Mouse (Mus musculus) CH12.LX (cell line): ENCODE results near the gene Pfas.

Experiments
- BHLHE40 ChIP-seq: IDR thresholded peaks from 2 replicates; pipeline ENCODE4 v1.6.1; 2011; ENCODE audit warnings: mild to moderate bottlenecking, low read depth, low read length, improper control_type of control experiment
- CTCF ChIP-seq, 2 experiments: IDR thresholded peaks in 1 of 2; conservative IDR thresholded peaks in 1 of 2; 2 replicates each; pipeline ENCODE4 v1.5.1; 2011 to 2012; ENCODE audit warnings: low read depth in 2 of 2, low read length in 2 of 2, improper control_type of control experiment in 1 of 2, inconsistent platforms in 1 of 2, mild to moderate bottlenecking in 1 of 2, moderate library complexity in 1 of 2
- EP300 ChIP-seq: IDR thresholded peaks from 2 replicates; pipeline ENCODE4 v1.6.1; 2011; ENCODE audit warnings: low read length, improper control_type of control experiment
- HCFC1 ChIP-seq: IDR thresholded peaks from 2 replicates; pipeline ENCODE4 v1.6.1; 2012; ENCODE audit warnings: low read depth, mild to moderate bottlenecking, inconsistent platforms, low read length, improper control_type of control experiment
- MXI1 ChIP-seq: IDR thresholded peaks from 2 replicates; pipeline ENCODE4 v1.6.1; 2011; ENCODE audit warnings: mild to moderate bottlenecking, low read depth, low read length, improper control_type of control experiment
- POLR2A ChIP-seq: IDR thresholded peaks from 2 replicates; pipeline ENCODE4 v1.6.1; 2011; ENCODE audit warnings: low read depth, mild to moderate bottlenecking, improper control_type of control experiment, low read length
- POLR2AphosphoS2 ChIP-seq: IDR thresholded peaks from 2 replicates; pipeline ENCODE4 v1.6.1; 2011; ENCODE audit warnings: low read depth, low read length, improper control_type of control experiment
- RCOR1 ChIP-seq: conservative IDR thresholded peaks from 2 replicates; pipeline ENCODE4 v1.6.1; 2012; ENCODE audit warnings: low read depth, mild to moderate bottlenecking, inconsistent platforms, low read length, improper control_type of control experiment
- SIN3A ChIP-seq: IDR thresholded peaks from 2 replicates; pipeline ENCODE4 v1.6.1; 2012; ENCODE audit warnings: low read length, improper control_type of control experiment, inconsistent platforms
- USF1 ChIP-seq: IDR thresholded peaks from 2 replicates; pipeline ENCODE4 v1.6.1; 2014; ENCODE audit warnings: low read depth, mild to moderate bottlenecking, inconsistent platforms, low read length, improper control_type of control experiment
- ZC3H11A ChIP-seq: IDR thresholded peaks from 2 replicates; pipeline ENCODE4 v1.6.1; 2012; ENCODE audit warnings: low read depth, mild to moderate bottlenecking, inconsistent platforms, low read length, improper control_type of control experiment
- ZKSCAN1 ChIP-seq: IDR thresholded peaks from 2 replicates; pipeline ENCODE4 v1.6.1; 2012; ENCODE audit warnings: low read depth, inconsistent platforms, low read length, improper control_type of control experiment, borderline replicate concordance

DNA sequence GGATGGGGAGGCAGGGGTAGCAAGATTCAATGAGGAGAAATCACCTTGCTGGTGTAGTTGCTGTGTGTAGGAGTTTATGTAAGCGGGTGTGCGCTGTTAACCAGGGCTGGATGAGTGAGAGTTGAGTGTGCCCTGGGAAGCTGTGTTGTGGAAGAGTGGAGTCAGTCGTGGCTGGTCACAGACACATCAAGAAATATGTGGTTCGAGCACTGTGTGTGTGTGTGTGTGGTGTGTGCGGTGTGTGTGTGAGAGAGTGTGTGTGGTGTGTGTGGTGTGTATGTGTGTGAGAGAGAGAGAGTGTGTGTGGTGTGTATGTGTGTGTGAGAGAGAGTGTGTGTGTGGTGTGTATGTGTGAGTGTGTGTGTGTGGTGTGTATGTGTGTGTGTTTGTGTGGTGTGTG is 52.8 kb downstream of the Pfas start:
- no peak for TF ChIP-seq CTCF (conservative IDR thresholded peaks at IDR 0.05 in 1 of 2, IDR thresholded peaks at IDR 0.05 in 1 of 2; ENCODE audit: low read depth in 2 of 2, low read length in 2 of 2)
- no peak for TF ChIP-seq HCFC1
- no peak for TF ChIP-seq BHLHE40
- no peak for TF ChIP-seq MXI1
- no peak for TF ChIP-seq SIN3A
- no peak for TF ChIP-seq POLR2AphosphoS2
- TF ChIP-seq POLR2A: no peak
- no peak for TF ChIP-seq USF1
- no peak for TF ChIP-seq RCOR1
- no peak for TF ChIP-seq EP300
- TF ChIP-seq ZC3H11A: no peak
- no peak for TF ChIP-seq ZKSCAN1
